Mouse (Mus musculus) subcutaneous adipose tissue, adult 2 months (tissue): ENCODE measurements around the gene Tspyl4. TPM values are rescaled to one million over a fixed set of nuclear protein-coding genes. Genes with fewer than 3 reads are reported as not detected.

Experiments used
- polyA plus RNA-seq: library from polyadenylated mRNA; depleted of rRNA; stranded (reverse); fragments of >200 nt; gene quantifications from 2 replicates; pipeline ENCODE4 v1.2.3, GENCODE M21; 2012; ENCODE audit warnings: low replicate concordance; rRNA removed

Tspyl4 gene
- 3.4 and 10.3 TPM in 2 replicates for polyA plus RNA-seq

DNA sequence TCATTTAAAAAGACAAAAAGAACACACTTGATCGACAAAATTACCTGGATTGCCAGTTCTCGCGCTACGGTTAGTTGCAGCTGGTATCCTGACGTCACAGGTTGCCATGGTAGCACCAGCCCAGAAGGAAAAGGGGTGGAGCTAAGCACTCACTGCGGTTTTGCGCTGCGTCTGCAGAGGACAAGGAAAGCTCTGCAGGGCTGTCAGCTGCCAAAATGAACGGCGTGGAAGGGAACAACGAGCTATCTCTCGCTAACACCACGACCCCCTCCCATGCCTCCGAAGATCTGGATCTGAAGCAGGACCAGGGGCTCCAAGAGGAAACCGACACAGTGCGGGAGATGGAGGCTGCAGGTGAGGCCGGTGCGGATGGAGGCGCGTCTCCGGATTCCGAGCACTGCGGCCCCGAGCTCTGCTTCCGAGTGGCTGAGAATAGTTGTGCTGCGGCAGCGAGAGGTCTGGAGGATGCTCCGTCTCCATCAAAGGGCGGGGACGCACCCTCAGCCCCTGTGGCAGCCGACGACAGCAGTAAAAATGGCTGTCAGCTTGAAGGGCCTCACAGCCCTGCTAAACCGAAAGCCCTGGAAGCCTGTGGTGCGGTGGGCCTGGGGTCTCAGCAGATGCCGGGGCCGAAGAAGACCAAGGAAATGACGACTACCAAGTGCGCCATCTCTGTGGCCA is at the start of gene Tspyl4:
Tspyl4 (plus strand) TSS at position 144 of the 681 bp plus-strand sequence.

DNA sequence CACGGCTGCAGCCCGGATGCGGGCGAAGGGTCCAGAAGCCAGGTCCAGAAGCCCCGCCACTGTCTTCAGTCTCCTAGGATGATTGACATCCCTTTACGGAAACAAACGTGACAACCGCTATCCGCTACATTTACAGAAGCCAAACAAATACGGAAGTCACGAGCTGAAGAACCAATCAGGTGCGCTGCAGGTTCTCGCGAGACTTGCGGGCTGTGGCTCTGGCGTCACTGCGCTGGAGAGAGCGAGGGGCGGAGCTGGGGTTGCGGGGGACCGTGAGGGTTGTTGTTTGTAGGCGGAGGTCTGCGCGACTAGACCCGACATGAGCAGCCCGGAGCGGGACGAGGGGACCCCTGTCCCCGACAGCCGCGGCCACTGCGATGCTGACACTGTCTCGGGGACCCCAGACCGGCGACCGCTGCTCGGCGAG is 15.3 kb upstream of the Tspyl4 start, which contains the start of gene Tspyl1:
Tspyl1 (plus strand) TSS at position 229 of the 427 bp plus-strand sequence.

Other genes starting within 250 kb of the Tspyl4 start
- gene Calhm5, start 200.9 kb upstream of the Tspyl4 start, polyA plus RNA-seq: 0.77 and 1.5 TPM in 2 replicates
- gene Calhm6, start 169.5 kb upstream of the Tspyl4 start, polyA plus RNA-seq: 3.8 and 6.0 TPM in 2 replicates
- gene Dse, start 89.7 kb upstream of the Tspyl4 start, polyA plus RNA-seq: 37.9 and 38.1 TPM in 2 replicates
- gene Tspyl1, start 15.3 kb upstream of the Tspyl4 start, polyA plus RNA-seq: 28.3 and 47.5 TPM in 2 replicates
- 0.04 TPM in 1 of 2 replicates, not detected in the other for gene Col10a1, start 92.5 kb downstream of the Tspyl4 start, polyA plus RNA-seq
- gene Nt5dc1, start 121.1 kb downstream of the Tspyl4 start, polyA plus RNA-seq: 8.7 and 9.3 TPM in 2 replicates
- 0.60 and 6.1 TPM in 2 replicates for gene Frk, start 186.0 kb downstream of the Tspyl4 start, polyA plus RNA-seq